Mouse (Mus musculus) monocyte, adult 2 months (primary cell): ENCODE measurements around the gene Camta2.

Experiments used
- DNase-seq, 2 experiments: peaks; one replicate each; pipeline ENCODE4 v3.0.0; 2022; ENCODE audit warnings: low spot score in 2 of 2, low read depth in 1 of 2

Gene Camta2

DNA sequence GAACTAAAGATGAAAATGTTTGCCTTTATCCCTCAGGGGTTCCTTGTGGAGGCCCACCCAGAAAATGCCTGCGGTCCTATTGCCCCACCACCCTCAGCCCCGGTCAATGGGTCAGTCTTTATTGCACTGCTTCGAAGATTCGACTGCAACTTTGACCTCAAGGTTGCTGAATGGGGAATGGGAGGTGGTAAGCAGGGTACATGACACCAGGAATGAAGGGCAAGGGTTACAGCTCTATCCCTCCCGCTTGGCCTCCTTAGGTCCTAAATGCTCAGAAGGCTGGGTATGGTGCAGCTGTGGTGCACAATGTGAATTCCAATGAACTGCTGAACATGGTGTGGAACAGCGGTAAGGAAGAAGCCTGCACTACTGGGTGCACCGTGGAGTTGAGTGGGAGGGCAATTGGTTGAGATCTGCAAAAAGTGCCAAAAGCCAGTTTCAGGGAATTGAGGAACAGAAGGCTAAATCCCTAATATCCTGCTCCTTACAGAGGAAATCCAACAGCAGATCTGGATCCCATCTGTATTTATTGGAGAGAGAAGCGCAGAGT, 38.6 kb downstream of the Camta2 start:
- DNase-seq: no peak

DNA sequence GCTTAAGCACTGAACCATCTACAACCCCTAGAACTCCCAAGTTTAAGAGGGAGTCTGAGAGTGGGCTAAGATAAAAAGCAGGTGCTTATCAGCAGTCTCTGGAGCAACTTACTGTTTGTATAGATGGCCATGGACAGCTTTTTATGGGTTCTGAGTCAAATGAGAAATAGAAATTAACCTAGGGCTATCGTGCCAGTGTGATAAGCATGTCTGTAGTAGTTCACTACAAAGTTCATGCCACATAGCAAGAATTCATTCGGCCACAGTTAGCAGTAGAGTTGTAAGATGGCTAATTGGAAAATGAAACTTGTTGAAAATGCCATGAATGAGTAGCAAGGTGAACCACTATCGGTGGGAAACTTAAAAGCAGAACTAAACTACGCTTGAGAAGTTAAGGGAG, 39.4 kb downstream of the Camta2 start:
- no peak for DNase-seq

DNA sequence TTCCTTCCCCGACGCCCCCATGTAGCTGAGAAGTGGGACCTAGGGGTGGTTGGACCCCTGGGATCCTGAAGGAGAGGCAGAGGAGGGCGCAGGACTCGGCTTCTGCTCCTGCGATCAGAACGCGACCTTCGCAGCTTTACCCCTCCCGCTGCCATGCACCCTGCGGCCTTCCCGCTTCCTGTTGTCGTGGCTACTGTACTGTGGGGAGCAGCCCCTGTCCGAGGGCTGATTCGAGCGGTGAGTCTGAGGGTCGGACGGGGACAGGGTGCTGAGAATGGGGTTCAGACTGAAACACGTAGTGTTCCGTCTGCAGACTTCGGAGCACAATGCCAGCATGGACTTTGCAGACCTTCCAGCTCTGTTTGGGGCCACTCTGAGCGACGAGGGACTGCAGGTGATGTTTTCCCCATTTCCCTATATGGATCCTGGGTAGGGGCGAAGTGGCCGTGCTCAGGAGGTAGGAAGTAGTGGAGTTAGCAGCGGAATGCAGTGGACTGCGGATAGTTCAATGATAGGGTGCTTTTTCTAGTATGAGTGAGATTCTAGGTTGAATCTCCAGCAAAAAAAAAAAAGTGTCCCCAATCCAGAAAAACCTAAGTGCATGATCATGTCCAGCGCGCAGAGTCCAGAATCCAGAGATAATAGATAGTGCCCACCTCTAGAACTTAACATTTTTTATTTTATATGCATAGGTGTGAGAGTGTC, 40.0 kb downstream of the Camta2 start:
- DNase-seq: no peak

DNA sequence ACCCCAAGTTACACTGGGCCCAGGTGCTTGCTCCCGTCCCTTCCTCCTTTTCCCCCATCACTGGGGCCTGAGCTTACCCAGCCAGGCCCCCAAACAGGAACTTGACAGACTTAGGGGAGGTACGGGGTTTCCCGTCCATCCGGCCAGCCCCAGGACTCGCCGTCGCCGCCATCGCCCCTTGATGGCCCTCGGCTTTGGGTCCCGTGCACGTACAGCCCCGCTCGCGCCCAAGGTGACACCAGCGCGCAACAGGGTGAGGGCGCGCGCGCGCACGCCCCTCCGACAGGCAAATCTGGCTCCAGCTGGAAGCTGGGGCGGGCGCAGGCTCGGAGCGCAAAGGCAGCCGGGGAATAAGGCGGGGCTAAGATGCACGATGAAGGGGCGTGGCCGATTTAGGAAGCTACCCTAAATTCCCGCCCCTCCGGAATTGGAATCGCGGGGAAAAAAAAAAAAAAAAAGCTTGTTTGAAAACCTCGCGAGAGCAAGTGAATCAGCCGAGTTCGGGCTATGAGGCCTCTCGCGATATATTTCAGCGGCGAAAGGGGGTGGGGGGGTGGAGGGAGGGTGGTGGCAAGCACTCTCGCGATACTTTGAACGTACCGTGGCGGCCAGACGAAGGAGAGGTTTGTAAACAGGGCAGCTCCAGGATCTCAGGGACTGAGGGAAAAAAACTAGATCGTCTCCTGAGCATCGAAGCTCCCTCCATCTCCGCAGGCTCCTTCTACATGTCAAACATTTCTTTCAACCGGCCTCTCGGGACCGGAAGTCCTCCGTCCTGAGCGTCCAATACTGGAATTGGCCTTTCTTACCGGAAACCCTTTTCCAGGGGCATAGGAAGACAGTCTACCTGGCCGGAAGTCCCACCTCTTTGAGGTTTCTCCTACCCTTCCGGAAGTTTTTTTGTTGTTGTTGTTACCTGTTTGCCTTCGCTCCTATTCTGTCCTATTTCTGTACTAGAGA, 40.9 kb downstream of the Camta2 start, which contains the start of the genes Rnf167 and Slc25a11:
Gene Rnf167, plus strand, starts transcription at position 545 of the 960 bp plus-strand sequence.
Gene Slc25a11, minus strand, starts transcription at position 789 of the 960 bp plus-strand sequence.
- DNase-seq: peak; percentile 83 to 88

DNA sequence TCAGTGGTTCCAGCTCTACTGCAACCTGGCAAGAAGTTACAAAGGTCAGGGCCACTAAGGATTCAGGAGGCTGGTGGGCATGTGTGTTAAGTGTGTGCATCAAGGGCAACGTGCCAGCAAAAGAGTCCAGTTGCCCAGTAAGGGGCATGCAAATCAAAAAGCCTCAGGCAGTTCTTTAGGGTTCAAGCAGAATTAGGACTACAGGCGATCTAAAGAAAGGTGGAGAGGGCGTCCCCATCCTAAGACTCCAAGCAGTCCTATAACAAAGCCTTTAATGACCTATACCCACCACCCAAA, 41.7 kb downstream of the Camta2 start:
- DNase-seq: no peak

DNA sequence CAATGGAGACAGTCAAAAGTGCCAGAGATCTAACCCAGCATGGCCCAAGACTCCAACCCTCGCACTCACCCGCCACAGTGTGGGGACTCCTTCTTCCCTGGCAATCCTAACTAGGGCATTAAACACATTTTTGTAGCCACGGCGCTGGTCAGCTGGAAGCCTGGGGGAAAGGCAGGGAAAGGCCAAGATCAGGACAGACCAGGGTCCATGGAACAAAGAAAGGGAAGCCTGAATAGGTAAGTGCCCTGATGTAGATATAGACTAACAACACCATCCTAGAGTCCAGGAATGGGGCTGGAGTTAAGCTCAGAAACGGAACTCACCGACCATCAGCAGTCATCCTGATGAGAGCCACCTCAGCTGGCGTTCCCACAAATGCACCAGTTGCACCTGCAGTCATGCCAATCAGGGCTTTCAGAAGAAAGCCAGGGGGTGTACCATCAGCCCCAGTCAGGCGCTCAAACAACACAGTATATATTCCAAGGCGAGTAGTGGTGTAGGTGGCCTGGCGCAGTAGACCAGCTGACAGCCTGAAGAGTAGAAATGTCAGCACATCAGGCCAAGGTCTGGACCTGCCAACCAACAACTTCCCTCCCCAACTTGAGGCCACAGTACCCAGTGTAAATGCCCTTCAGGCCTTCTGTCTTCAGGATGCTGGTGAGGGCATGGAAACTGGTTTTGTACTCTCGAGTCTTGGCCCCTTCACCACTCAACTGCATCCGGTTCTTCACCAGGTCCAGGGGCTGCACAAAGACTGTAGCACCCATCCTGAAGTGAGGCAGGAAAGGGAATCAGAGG, 42.2 kb downstream of the Camta2 start:
- DNase-seq: no peak

DNA sequence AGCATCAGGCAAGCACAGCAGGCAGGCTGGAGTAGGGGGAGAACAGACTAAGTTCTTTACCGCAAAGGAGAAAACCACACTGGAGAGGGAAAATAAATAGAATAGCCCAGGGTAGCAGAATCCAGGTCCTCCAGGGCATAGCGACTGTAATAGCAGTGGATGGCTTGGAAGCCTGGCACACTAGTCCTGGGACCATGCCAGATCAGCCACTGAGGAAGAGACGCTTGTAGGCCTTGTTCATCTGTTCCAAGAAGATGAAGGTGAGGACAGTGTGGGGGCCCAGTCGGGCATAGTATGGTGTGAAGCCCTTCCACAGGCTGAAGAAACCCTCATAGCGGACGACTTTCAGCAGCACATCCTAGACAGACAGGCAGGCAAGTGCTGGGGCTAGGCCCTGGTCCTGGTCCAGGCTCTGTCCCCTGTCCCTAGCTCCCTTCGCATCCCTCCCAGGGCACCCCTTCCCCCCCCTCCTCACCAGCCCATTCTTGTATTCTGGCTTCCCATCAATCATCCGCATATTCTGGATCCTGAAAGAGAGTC, 43.3 kb downstream of the Camta2 start:
- DNase-seq: no peak

DNA sequence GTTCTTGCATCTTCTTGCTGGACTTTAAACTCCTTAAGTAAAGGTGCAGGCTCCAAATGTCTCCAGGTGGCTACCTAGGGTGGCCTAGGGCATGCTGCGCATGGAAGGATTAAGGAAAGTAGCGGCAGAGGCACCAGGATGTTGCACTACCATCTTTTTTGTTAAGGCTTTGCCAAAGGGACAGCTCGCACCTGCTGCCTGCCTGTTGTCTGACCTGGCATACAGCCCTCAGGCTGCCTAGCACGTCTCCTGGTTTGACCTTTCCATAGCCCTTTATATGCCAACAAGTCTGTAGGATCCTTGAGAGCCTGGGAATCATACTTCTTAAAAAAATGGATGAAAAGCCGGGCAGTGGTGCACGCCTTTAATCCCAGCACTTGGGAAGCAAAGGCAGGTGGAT, 44.9 kb downstream of the Camta2 start:
- DNase-seq: no peak

DNA sequence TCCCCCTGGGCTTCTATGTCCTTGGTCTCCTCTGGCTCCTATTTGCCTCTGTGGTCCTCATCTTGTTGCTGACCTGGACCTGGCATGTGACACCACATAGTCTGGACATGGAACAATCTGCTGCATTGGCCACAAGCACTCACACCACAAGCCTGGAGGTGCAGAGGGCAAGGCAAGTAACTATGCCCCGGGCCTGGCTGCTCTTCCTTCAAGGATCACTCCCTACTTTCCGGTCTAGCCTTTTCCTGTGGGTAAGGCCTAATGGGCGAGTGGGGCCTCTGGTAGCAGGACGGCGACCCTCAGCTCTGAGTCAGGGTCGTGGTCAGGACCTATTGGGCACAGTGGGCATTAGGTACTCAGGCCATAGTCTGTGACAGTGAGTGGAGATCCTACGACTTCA, 46.7 kb downstream of the Camta2 start:
- no peak for DNase-seq

DNA sequence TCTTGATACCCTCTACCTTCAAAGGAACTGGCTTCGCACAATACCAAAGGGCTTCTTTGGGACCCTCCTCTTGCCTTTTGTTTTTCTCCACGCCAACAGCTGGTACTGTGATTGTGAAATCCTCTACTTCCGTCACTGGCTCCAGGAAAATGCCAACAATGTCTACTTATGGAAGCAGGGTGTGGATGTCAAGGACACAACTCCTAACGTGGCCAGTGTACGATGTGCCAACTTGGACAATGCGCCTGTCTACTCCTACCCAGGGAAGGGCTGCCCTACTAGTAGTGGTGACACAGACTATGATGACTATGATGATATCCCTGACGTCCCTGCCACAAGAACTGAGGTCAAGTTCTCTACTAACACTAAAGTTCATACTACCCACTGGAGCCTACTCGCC, 47.9 kb downstream of the Camta2 start:
- no peak for DNase-seq

DNA sequence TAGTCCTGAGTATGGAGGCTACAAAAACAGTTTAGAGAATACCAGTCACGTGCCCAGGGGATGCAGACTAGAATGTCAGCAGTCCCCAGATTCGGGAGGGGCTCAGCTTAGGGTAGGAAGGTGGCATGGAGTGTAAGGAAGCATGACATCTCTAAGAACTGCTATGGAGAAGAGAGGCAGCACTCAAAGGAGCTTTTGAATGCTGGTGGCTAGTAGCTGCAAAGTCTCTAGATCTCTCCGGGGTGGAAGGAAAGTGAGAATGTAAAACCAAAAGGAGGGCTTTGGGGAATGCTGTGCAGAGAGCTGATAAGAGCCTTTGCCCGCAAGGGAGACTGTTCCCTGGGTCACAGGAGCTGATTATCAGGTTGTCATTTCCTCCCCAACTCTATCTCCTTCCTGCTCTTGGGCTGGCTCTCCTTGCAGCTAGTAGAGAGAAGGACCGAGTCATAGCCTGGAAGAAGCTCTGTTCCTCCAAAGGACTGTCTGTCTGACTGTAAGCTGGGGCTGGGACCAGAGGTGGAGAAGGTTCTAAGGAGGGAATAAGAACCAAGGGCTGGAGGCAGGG, 49.1 kb downstream of the Camta2 start, which contains the start of gene Gp1ba:
Gene Gp1ba, plus strand, starts transcription at position 409 of the 565 bp plus-strand sequence.
- DNase-seq: no peak

DNA sequence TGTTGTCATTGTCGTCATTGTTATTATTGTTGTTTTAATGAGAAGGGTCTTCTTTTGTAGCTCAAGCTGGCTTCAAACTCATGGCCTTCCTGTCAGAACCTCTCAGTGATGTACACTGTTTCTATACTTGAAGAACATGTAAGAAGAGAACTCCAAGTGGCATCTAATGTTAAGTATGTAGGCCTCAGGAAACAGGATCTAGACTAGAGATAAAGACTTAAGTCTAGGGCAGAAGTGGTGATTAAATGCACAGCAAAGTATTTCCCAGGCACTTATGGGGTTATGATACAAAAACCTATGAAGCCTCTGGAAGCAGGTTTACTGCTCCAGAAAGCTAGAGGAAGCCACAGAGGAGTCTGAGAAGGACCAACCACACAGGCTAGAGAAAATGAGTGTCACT, 49.6 kb downstream of the Camta2 start:
- no peak for DNase-seq

DNA sequence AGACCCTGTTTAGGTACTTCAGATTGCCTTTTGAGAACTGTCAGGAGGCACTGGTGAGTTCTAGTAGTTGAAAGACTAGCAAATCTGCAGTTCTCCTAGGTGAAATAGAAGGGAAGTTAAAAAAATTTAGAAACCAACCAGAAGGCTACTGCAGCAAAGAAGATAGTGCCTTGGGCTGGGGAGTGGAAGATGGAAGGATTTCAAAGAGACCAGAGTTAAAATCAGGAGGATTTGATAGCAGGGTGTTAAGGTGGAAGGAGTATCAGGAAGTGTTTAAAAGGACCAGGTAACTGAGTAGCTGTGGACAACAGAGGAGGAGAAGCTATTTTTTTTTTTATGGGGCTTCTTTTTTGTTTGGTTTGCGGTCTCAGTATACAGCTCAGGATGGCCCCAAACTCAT, 50.1 kb downstream of the Camta2 start:
- no peak for DNase-seq

DNA sequence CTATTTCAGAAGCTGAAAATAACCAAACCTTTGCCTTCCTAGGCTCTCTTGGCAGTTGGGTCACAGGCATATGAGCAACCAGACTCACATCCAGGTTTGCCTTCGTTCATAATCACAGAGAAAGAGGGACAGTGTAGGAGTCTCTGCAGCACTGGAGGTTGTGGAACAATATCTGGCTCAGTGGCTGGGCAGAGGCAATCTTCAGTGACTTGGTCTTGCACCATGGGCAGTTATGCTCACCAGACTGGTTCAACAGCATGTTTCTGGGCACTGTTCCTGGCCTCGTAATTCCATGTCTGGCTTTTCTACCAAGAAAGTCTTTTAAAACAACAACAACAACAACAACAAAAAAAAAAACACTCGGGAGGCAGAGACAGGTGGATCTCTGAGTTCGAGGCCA, 52.3 kb downstream of the Camta2 start:
- no peak for DNase-seq

DNA sequence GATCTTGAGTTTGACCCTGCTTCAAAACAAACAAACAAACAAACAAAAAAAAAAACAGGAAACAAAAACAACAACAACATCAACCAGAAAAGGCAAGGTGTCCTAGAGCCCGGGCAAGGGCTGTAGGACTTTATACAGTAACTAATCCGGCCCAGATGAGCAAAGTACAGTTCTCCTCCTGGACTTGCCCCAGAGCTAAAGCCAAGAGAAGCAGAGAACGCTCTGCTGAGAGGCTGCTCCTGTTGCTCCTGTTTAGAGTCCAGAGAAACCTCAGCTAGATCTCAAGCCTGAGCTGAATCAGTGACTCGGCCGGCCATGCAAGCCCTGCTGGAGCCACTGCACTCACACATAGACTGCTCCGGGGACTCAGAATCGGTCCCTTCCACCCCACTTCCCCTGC, 57.8 kb downstream of the Camta2 start:
- DNase-seq: no peak

DNA sequence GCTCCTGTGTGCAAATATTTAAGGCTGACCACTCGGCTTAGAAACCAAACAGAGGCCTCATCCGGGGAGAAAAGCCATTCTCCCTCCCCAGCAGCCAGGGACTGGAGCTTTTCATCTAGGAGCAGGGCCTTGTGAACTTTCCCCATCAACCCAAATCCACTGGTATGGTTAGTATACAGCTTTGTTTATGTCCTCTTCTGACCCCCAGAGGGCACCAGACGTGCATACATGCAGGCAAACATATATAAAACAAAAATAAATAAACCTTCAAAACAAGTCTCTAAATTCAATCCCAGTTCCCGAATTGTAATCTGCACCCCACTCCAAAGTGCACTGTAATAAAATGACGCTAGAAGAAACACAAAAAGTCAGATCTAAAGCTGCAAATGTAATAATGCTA, 58.3 kb downstream of the Camta2 start:
- DNase-seq: no peak

DNA sequence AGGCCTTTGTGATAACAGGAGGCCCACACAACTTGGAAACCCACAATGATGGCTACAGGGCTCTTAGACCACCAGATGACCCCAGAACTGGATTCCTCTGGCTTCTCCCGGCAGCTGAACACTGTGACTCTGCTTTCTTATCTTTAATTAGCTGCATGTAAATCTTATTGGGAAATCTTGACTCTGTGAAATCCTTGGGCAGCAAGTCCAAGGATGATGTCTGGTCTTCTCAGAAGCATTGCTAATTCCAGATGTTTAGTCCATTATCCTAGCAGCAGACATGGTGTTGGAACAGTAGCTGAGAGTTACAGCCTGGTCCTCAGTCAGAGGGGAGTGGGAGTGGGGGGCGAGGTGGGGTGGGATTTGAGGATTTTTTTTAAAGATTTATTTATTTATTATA, 59.5 kb downstream of the Camta2 start:
- no peak for DNase-seq

DNA sequence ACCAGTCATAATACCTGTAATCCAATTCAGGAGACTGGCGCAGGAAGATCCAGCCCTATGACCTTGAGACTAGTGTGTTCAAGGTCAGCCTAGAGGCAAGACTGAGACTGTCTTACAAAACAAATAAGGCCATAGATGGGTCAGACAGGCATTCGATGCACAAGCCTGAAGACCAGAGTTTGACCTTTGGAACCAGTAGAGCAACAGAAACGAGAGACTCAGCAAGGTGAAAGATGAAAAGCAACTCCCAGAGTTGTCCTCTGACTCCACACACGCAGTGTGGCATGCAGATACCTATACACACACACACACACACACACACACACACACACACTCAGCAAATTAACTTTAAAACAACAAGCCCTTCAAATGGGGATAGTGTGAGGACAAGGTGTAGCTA, 61.0 kb downstream of the Camta2 start:
- DNase-seq: no peak

DNA sequence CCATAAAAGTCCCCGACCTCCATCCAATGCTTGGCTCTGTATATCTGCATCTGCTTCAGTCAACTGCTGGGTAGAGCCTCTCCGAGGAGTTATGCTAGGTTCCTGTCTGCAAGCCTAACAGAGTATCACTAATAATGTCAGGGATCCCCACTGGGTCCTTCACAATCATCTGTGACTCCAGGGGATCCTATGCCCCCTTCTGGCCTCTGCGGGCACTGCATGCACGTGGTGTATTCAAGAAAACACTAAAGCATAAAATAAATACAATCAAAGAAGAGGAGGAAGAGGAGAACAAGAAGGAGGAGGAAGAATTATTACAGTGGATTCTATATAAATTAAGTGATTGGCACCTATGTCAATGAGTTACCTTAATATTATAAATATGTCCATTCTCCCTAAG, 62.4 kb downstream of the Camta2 start:
- peak in 1 of 2 experiments; percentile 44 for DNase-seq

DNA sequence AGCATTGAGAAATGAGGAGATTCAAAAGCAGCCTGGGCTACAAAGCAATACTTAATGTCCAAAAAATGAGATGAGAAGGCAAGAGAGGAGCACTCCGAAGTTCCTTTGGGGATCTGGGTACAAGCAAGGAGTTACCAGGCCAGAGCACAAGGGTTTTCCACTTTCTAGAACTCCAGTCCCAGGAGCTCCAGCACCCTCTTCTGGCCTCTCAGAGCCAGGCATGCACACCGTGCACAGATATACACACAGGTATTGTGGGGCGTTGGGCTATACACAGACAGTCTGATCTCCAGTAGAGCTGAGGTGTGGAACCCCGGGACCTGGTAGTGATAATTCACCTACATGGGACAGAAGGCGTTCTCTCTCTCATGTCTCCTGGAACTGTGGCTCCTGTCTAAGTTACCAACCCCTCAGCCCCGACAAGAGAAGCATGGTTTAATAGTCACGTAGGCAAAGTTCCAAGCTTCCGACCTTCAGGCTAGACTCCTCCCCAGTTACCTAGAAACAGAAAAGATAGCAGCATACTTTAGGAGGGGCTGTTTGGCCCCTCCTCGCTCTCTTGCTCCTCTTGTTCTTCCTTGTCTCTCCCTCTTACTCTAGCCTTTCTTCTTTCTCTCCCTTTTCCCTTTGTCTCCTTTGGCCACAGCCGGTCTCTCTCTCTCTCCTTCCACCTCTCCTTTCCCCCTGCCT, 64.7 kb downstream of the Camta2 start:
- no peak for DNase-seq
